Mouse (Mus musculus): Measurements from ENCODE around the gene Gm28308. TPM values are rescaled to one million over a fixed set of nuclear protein-coding genes. Genes with fewer than 3 reads are reported as not detected.

Gene Gm28308
- polyA plus RNA-seq, 1 experiment from 2014 or later = 1.2 TPM

DNA sequence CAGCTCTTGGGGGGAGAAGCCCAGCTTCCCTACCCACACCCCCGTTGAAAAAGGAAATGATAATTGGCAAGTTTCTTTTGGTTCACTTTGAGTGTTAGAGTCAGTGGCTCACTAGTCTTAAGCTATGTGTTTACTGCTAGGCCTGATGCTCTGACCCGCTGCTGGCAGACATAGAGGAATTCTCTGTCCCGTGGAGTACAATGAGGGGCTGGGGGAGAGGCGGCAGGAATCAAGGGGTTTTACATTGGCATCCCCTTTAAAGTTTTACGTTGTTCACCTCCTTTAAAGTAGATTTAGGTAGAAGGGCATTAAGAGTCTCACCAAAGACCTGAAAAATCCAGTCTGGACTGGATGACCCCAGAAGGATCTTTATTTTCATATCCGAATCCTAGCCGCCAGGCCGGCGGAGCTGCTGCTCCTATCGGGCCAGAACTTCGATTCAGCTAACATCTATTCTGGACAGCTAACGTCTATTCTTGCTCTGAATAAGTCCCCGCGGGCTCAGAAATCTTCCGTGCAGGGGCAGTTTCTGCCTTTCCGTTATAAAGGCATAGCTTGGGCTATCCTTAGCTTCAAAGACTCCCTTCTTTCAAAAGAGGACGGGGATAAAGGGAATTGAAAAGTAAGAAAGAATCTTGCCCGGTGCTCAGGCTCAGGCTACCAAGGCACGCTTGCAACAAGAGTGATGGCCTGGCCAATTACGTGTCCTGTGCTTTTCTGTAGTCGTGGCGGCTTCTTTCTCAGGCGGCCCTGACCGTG, 39.1 kb upstream of the Gm28308 start:
- Histone ChIP-seq H3K27me3 (ENCODE audit: low read depth, poor library complexity, severe bottlenecking) (peaks cover 90% of the 10 kb centered on the region), H3K4me3 (peak overlapping the region; percentile 90), H3K27ac (peak overlapping the region; percentile 87), H3K4me1 (peaks cover 64% of the 10 kb centered on the region), H3K36me3 (peaks cover 16% of the 10 kb centered on the region), H3K9me3 (replicated peaks) (no peaks in the 10 kb centered on the region)
- DNase-seq (ENCODE audit: low spot score) = peak; percentile 66
- 1% methylated on average over 24 of the region's 24 CpGs for WGBS

DNA sequence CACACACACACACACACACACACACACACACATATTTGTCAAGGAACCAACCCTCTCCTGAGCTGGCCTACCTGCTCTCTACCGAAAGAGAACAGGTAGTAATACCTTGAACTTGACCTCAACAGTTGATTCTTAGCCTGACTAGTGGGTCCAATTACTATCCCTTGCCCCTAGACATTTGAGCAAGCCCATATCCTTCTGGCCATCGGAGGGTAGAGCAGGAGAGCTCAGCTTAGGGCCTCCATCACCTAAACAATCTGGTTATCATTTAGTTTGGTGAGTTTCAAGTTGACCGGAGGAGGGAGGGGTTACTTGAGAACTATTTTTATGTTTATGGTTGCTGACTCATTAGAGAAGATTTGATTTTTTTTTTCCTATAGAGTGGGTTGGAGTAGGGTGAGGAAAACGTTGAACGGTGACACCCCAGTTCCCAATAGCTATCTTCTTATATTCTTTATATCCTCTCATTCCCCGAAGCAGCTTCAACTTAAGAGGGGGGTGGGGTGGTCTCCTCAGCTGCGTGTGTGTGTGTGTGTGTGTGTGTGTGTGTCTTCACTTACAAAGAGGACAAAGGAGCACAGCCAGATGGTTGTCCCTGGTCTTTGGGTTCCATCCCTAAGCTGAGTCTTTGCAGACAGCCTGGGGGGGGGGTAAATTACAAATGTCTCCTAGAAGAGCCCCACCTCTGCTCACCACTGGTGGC, 38.2 kb upstream of the Gm28308 start:
- no peaks in the 10 kb centered on the region for H3K9me3 ChIP-seq (replicated peaks)
- peak overlapping the region; percentile 87 for H3K27ac ChIP-seq
- H3K4me1 ChIP-seq = peaks cover 72% of the 10 kb centered on the region
- H3K36me3 ChIP-seq = peaks cover 16% of the 10 kb centered on the region
- DNase-seq (ENCODE audit: low spot score) = no peak
- 8% methylated on average over 7 of the region's 7 CpGs for WGBS
- peaks cover 94% of the 10 kb centered on the region for H3K27me3 ChIP-seq (ENCODE audit: low read depth, poor library complexity, severe bottlenecking)
- H3K4me3 ChIP-seq = peak overlapping the region; percentile 90

- peaks cover 16% of the 10 kb centered on the region for H3K36me3 ChIP-seq
- peaks cover 82% of the 10 kb centered on the region for H3K4me1 ChIP-seq
- H3K27me3 ChIP-seq (ENCODE audit: low read depth, poor library complexity, severe bottlenecking) = peaks cover 93% of the 10 kb centered on the region
- peak overlapping the region; percentile 99 for H3K27ac ChIP-seq
- no peaks in the 10 kb centered on the region for H3K9me3 ChIP-seq (replicated peaks)
- peak; percentile 45 for DNase-seq (ENCODE audit: low spot score)
- H3K4me3 ChIP-seq = peak overlapping the region; percentile 90
- 10% methylated on average over 4 of the region's 4 CpGs for WGBS
Measured at GRCm38 (mm10) chr6:52249826-52250225, 36.7 kb upstream of the Gm28308 start.

GRCm38 (mm10) chr6:52249415-52249738, 36.2 kb upstream of the Gm28308 start:
- Histone ChIP-seq H3K27me3 (ENCODE audit: low read depth, poor library complexity, severe bottlenecking) (peaks cover 89% of the 10 kb centered on the region), H3K27ac (peak overlapping the region; percentile 99), H3K9me3 (replicated peaks) (no peaks in the 10 kb centered on the region), H3K4me3 (peak overlapping the region; percentile 90), H3K4me1 (peaks cover 82% of the 10 kb centered on the region), H3K36me3 (peaks cover 16% of the 10 kb centered on the region)
- WGBS = under 1% methylated on average over 16 of the region's 16 CpGs
- no peak for DNase-seq (ENCODE audit: low spot score)

DNA sequence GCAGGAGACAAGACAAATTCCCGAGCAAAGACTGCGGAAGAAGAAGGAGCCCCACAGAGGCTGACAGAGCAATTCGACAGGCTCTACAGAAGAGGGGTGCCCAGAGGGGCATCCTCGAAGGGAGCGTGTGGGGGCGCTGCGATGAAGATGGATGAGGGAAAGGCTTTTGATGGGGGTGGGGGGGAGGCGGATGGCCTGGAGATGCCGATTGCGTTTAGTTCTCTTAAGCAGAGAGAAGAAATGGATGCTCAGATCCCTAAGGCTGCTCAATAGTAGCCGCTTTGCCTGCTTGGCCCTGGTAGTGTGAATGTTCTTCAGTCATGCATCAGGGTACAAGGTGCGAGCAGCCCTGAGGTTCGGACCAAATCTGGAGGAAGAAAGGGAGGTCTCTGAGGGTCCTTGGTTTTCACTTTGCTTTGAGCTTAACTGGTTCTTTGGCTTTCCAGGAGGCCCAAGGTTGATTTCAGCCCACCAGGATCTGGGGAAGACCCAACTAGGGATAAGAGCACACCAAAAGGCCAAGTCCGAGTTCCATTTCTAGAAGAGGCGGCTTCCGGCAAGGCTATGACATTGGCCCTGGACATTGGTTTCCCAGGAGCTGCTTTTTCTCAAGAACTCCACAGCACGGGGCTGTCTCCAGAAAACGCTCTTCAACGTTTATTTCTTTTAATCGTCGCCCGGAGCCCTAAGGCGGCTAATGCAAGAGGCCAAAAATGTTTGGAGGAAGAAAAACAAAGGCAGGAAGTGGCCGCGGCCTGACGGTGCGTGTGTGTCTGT, 35.7 kb upstream of the Gm28308 start:
- Histone ChIP-seq H3K27ac (peak overlapping the region; percentile 99), H3K9me3 (replicated peaks) (no peaks in the 10 kb centered on the region), H3K4me3 (peak overlapping the region; percentile 90), H3K27me3 (ENCODE audit: low read depth, poor library complexity, severe bottlenecking) (peaks cover 85% of the 10 kb centered on the region), H3K4me1 (peaks cover 78% of the 10 kb centered on the region), H3K36me3 (peaks cover 18% of the 10 kb centered on the region)
- DNase-seq (ENCODE audit: low spot score) = peak; percentile 73
- 2% methylated on average over 27 of the region's 27 CpGs for WGBS

GRCm38 (mm10) chr6:52247766-52248637, 34.9 kb upstream of the Gm28308 start:
- H3K36me3 ChIP-seq = peaks cover 26% of the 10 kb centered on the region
- peak; percentile 63 for DNase-seq (ENCODE audit: low spot score)

DNA sequence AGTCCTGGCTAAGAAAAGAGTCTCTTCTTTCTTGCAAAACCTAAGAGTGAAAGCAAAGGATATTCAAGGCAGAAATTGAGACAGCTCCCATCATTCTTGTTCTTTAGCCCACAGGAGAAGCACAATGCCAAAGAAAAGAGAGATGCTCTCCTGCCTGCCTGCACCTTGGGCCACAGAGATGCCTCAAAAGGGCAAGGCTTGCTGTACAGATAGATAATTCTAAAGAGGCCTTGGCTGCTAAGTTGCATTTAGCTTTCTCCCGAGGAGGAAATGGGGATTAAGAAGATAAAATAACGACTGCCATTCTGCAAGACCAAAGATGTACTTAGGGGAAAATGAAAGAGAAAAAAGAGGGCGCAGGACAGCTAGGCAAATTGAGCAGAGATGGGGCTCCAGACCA, 33.8 kb upstream of the Gm28308 start:
- WGBS = 0% methylated on average over 3 of the region's 3 CpGs
- H3K4me1 ChIP-seq = peaks cover 77% of the 10 kb centered on the region
- H3K27me3 ChIP-seq (ENCODE audit: low read depth, poor library complexity, severe bottlenecking) = peaks cover 84% of the 10 kb centered on the region
- H3K27ac ChIP-seq = peak overlapping the region; percentile 99
- H3K36me3 ChIP-seq = peaks cover 34% of the 10 kb centered on the region
- DNase-seq (ENCODE audit: low spot score) = no peak
- peak overlapping the region; percentile 90 for H3K4me3 ChIP-seq
- H3K9me3 ChIP-seq (replicated peaks) = no peaks in the 10 kb centered on the region

More at GRCm38 (mm10) chr6:52247766-52248637, 34.9 kb upstream of the Gm28308 start:
- Histone ChIP-seq H3K4me3 (peak overlapping the region; percentile 90), H3K27me3 (ENCODE audit: low read depth, poor library complexity, severe bottlenecking) (peaks cover 85% of the 10 kb centered on the region), H3K9me3 (replicated peaks) (no peaks in the 10 kb centered on the region), H3K27ac (peak overlapping the region; percentile 99), H3K4me1 (peaks cover 78% of the 10 kb centered on the region)
- under 1% methylated on average over 23 of the region's 23 CpGs for WGBS

- Histone ChIP-seq H3K4me3 (peak overlapping the region; percentile 90), H3K9me3 (replicated peaks) (no peaks in the 10 kb centered on the region), H3K36me3 (peaks cover 34% of the 10 kb centered on the region), H3K4me1 (peaks cover 77% of the 10 kb centered on the region), H3K27me3 (ENCODE audit: low read depth, poor library complexity, severe bottlenecking) (peaks cover 84% of the 10 kb centered on the region), H3K27ac (peak overlapping the region; percentile 99)
- WGBS = under 1% methylated on average over 26 of the region's 26 CpGs
- DNase-seq (ENCODE audit: low spot score) = no peak
Measured at GRCm38 (mm10) chr6:52246403-52246803, 33.3 kb upstream of the Gm28308 start.

DNA sequence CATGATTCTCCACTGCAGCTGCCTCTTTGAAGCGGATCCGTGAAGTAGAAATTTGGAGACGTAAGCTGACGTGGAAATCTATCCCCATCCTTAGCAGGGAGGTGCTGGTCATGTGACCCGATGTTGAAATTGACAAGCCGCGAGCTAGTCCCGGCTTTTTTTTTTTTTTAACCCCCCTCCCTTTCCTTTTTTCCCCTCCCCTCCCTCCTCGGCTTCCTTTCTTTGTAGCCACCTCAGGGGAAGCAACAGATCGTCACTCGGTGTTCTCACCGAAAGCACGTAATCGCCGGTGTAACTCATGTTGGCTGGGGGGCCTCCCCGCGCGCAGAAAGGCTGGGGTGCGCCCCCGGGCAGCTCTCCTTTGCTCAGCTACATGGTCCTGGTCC, 32.6 kb upstream of the Gm28308 start, which contains the start of gene Hoxa11:
Gene Hoxa11 (minus strand): TSS at position 54 of the 386 bp plus-strand sequence.
- no peaks in the 10 kb centered on the region for H3K9me3 ChIP-seq (replicated peaks)
- 1% methylated on average over 20 of the region's 20 CpGs for WGBS
- peak within 1 kb of the TSS; percentile 99 for H3K27ac ChIP-seq
- H3K27me3 ChIP-seq (ENCODE audit: low read depth, poor library complexity, severe bottlenecking) = peaks cover 84% of the 10 kb centered on the region
- no peak for DNase-seq (ENCODE audit: low spot score)
- peaks cover 77% of the 10 kb centered on the region for H3K4me1 ChIP-seq
- H3K36me3 ChIP-seq = peaks cover 32% of the 10 kb centered on the region
- peak within 1 kb of the TSS; percentile 90 for H3K4me3 ChIP-seq

- under 1% methylated on average over 71 of the region's 71 CpGs for WGBS
- Histone ChIP-seq H3K9me3 (replicated peaks) (no peaks in the 10 kb centered on the region), H3K4me1 (peaks cover 74% of the 10 kb centered on the region), H3K36me3 (peaks cover 27% of the 10 kb centered on the region), H3K4me3 (peak overlapping the region; percentile 90), H3K27me3 (ENCODE audit: low read depth, poor library complexity, severe bottlenecking) (peaks cover 83% of the 10 kb centered on the region), H3K27ac (peak overlapping the region; percentile 99)
- no peak for DNase-seq (ENCODE audit: low spot score)
Measured at GRCm38 (mm10) chr6:52245040-52245756, 32.1 kb upstream of the Gm28308 start.

DNA sequence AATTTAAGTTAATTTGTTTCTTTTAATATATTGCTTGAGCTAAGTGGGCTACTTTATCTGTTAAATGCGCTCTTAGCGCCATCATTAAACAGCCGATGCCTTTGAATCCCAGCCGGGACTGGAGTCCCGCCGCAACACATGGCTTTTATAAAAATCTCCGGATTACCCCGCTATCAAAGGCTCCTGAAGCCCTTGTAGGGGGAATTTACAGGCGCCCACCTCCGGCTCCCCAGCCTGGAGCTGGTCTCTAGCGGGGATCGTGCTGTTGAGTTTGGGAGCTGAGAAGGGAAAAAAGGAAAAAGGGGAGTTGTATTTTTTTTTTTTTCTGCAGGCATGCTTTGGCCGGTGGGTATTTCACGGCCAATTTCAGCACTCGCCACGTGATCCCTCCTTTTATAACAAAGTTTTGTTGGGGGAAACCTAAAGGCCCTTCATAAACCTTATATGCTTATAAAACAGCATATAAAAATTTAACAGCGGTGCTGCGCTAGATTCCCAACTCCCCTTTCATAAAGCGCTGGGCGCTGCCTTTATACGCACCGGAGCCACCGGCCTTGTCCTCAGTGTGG, 31.4 kb upstream of the Gm28308 start:
- Histone ChIP-seq H3K4me3 (peak overlapping the region; percentile 90), H3K27me3 (ENCODE audit: low read depth, poor library complexity, severe bottlenecking) (peaks cover 83% of the 10 kb centered on the region), H3K27ac (peak overlapping the region; percentile 99), H3K36me3 (peaks cover 21% of the 10 kb centered on the region), H3K4me1 (peaks cover 67% of the 10 kb centered on the region), H3K9me3 (replicated peaks) (no peaks in the 10 kb centered on the region)
- DNase-seq (ENCODE audit: low spot score) = no peak
- WGBS = under 1% methylated on average over 23 of the region's 23 CpGs

Data from limb, embryonic 10.5 days (tissue).